Mouse (Mus musculus) spleen, adult 12 weeks (tissue): ENCODE results near the gene Duox1.
"Not testable (repeated sequence)": the region's sequence is repeated elsewhere in the genome, so short reads cannot be mapped to it uniquely, and the experiment has no call there.

Experiments
- DNase-seq: peaks from one replicate; pipeline ENCODE4 v3.0.0; 2022; ENCODE audit warnings: low spot score

Gene Duox1

GRCm38 (mm10) chr2:122375391-122375991, 60.0 kb downstream of the Duox1 start:
- DNase-seq = peak; percentile 90

- peak; percentile 35 for DNase-seq
Measured at GRCm38 (mm10) chr2:122376041-122376561, 60.6 kb downstream of the Duox1 start.

- peak; percentile 94 for DNase-seq
Measured at GRCm38 (mm10) chr2:122377215-122377674, 61.8 kb downstream of the Duox1 start.

GRCm38 (mm10) chr2:122377751-122378246, 62.3 kb downstream of the Duox1 start:
- peak; percentile 60 for DNase-seq

GRCm38 (mm10) chr2:122378421-122379291, 63.2 kb downstream of the Duox1 start:
- DNase-seq = no peak

GRCm38 (mm10) chr2:122379292-122379650, 63.8 kb downstream of the Duox1 start:
- no peak for DNase-seq

GRCm38 (mm10) chr2:122380768-122381311, 65.4 kb downstream of the Duox1 start:
- no peak for DNase-seq

- no peak for DNase-seq
Measured at GRCm38 (mm10) chr2:122381329-122382103, 66.0 kb downstream of the Duox1 start.

- no peak for DNase-seq
Measured at GRCm38 (mm10) chr2:122382121-122382520, 66.6 kb downstream of the Duox1 start.

GRCm38 (mm10) chr2:122385095-122385494, 69.6 kb downstream of the Duox1 start:
- no peak for DNase-seq

GRCm38 (mm10) chr2:122387135-122387534, 71.7 kb downstream of the Duox1 start:
- not testable (repeated sequence) for DNase-seq

GRCm38 (mm10) chr2:122396150-122396549, 80.7 kb downstream of the Duox1 start:
- DNase-seq = no peak
